Mouse (Mus musculus): ENCODE data around the gene Trim25.
"Not testable (repeated sequence)": the region's sequence is repeated elsewhere in the genome, so short reads cannot be mapped to it uniquely, and the experiment has no call there.

Trim25 gene

GRCm38 (mm10) chr11:89025603-89026002, 26.4 kb downstream of the Trim25 start:
- no peak for DNase-seq

- no peak for DNase-seq
Observed at GRCm38 (mm10) chr11:89026117-89026516, 26.9 kb downstream of the Trim25 start.

DNA sequence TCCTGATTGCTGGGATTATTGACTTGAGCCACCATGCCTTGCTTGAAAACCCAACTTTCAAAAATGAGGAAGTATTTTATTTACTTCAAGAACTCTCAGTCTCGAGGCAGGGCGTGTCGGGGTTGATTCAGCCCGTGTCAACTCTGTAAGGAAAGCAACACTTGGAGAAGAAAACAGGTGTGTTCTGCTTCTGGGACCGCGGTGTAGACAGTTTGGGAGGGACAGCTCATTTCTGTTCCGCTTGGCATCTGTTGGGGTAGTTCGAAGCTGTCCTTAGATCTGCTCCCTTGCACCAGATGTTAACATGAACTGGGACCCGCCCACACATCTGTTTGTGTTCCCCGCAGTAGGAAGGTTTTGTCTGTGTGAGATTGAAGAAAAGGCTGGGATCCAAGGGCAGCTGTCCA, 28.8 kb downstream of the Trim25 start:
- peak; percentile 15 to 35 for DNase-seq

- peak; percentile 20 to 36 for DNase-seq
Observed at GRCm38 (mm10) chr11:89028871-89029405, 29.8 kb downstream of the Trim25 start.

- no peak for DNase-seq
Observed at GRCm38 (mm10) chr11:89030552-89030951, 31.4 kb downstream of the Trim25 start.

DNA sequence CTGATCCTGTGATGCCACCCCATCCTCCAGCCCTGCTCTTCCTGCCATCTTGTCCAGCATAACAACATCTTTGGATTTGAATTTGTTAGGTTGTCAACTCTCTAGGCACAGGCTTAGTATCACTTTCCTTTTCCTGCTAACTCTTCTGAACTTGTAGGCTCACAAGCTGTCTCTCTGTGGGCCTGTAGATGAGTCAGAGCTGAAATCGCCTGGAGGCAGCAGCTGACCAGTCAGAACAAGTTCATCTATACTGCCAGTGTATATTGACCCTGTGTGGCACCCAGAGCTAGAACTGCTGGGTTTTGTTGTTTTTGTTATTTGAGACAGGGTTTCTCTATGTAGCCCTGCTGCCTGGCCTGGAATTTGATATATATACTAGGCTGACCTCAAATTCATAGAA, 32.0 kb downstream of the Trim25 start:
- DNase-seq: no peak

- no peak for DNase-seq
Observed at GRCm38 (mm10) chr11:89034592-89034991, 35.4 kb downstream of the Trim25 start.

DNA sequence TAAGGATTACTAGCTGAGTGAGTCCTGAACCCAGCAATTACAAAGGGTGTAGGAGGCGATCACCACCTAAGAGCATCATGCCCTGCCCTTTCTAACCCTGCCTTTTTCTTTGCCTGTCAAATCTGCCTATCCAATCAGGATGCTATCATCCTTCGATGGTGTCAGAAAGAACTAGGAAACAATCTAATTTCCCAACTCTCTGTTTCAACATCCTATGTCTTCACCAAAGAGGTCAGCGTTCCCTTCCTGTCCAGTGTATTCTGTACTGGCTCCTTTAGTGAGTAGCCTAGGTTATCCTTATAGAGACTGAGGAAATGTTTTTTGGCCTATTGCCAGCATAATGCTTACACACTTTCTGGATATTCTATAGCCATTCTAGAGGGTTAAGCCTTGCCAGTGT, 36.4 kb downstream of the Trim25 start:
- no peak for DNase-seq

- DNase-seq: no peak
Observed at GRCm38 (mm10) chr11:89038496-89038895, 39.3 kb downstream of the Trim25 start.

DNA sequence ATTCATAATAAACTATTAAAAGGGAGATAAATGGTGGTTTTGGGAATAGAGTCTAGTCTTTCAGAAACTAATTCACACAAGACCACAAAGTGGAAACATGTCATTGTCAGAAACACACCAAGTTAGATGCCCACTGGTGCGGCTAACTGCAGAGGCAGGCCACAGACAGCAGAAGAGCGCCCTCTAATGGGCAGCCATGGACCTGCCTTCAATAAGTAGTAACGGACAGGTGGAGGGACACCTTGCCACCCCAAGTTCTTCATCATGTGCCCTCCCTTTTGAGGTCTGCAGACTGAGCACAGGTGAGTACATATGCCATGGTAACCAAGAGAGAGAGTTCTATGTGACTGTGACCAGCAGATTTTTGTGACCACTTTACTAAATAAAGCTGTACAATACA, 40.1 kb downstream of the Trim25 start:
- peak; percentile 50 to 57 for DNase-seq

- DNase-seq: not testable (repeated sequence)
Observed at GRCm38 (mm10) chr11:89041073-89041472, 41.9 kb downstream of the Trim25 start.

GRCm38 (mm10) chr11:89043046-89043445, 43.9 kb downstream of the Trim25 start:
- no peak for DNase-seq

DNA sequence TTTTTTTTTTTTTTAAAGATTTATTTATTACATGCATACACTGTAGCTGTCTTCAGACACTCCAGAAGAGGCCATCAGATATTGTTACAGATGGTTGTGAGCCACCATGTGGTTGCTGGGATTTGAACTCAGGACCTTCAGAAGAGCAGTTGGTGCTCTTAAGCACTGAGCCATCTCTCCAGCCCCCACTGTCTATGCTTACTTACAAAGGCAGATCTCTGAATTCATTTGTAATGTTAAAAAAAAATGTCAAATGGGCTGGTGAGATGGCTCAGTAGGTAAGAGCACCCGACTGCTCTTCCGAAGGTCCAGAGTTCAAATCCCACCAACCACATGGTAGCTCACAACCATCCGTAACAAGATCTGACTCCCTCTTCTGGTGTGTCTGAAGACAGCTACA, 46.3 kb downstream of the Trim25 start:
- DNase-seq: not testable (repeated sequence)

- DNase-seq: no peak
Observed at GRCm38 (mm10) chr11:89046021-89046420, 46.8 kb downstream of the Trim25 start.

DNA sequence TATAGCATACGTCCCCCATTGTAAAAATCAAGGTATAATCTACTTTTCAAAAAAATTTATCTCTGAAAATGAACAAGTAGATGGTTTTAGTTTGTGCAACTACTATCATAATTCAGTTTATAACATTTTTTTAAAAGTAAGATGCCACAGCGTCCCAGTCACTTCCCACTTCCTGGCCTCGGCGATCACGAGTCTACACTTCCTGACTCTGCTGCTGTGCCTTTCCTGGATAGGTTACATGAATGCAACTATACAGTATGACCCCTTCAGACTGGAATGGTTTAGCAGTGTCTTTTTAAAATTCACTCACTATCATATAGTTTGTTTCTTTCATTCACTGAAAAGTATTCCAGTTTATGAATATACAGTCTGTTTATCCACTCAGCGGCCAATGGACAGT, 52.6 kb downstream of the Trim25 start:
- DNase-seq: no peak

- no peak for DNase-seq
Observed at GRCm38 (mm10) chr11:89055931-89056690, 56.9 kb downstream of the Trim25 start.

DNA sequence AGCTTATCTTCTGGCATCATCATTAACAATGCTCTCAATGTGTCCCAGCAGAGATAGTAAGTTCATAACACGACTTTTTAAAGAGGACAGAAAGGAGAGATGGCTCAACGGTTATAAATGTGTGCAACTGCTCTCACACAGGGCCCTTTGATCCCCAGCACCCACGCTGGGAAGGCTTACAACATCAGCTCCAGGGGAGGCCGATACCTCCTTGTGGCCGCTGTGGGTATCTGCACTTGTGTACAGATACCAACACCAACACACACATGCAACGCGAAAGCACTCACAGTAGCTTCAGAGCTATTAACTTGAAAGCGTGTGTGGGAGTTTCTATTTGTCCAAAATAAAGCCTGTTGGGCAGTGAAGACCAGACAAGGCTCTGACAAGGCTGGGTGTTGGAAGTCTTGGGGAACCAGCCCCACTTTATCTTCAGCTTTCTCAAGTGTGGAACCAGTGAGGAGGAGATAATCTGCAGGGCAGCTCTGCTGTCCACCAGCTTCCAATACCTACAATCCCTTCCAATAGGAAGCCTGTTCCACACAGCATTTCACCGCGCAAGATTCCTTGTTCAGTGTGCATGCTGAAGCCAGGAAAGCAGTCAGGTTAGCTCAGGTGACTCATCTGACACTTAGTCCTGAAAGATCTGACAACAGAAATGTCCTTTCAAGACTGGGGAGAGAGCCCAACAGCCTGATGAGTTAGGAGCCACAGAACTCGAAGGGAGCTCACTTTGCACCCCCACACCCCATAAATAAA, 59.5 kb downstream of the Trim25 start:
- DNase-seq: peak; percentile 61 to 80

GRCm38 (mm10) chr11:89059919-89060422, 60.8 kb downstream of the Trim25 start:
- peak; percentile 70 to 84 for DNase-seq

DNA sequence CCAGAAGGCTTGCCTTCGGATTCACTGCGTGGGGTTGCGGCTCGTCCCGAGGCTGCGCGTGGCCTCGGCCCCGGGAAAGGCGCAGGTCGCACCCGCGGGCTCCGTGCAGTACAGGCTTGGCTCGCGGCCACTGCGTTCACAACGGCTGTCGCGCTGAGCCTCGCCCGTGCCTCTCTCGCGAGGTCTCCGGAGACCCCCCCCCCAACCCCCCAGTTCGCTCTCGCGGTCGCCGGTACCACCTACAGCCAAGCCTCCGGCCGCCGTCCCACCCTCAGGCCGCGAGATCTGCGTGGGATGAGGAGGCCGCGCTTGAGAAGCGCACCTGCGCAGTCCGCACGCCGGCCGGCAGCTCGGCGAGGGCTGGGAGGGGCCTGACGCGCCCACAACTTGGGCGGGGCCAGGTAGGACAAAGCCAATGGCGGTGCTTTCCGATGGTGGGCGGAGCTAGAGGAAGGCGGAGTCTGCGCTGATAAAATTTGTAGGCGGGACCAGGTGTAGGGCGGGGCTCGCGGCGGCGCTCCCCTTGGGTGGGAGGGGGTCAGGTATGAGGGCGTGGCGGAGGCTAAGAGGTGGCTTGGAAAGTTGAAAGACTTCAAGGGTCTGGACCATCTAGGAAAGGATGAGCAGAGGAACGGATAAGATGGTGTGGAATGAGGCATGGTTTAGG, 61.4 kb downstream of the Trim25 start:
- peak; percentile 96 to 97 for DNase-seq

DNA sequence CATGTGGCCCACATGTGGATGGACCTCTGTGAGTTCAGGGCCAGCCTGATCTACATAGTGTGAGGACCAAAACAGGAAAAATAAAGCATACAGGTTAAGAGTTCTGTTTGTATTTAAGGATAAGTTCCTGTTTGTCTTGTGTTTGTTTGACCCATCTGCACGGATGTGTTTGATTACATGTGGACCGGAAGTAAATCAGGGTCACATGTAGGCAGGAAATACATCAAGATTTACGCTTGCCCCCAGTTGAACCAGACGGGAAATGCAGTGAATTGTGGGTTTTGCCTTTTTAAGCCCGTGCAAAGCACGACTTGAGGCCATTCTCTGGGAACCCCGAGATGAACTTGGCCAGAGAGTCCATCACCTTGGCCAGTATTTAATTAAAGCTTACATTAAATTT, 62.2 kb downstream of the Trim25 start:
- no peak for DNase-seq

GRCm38 (mm10) chr11:89064312-89064711, 65.1 kb downstream of the Trim25 start:
- no peak for DNase-seq

DNA sequence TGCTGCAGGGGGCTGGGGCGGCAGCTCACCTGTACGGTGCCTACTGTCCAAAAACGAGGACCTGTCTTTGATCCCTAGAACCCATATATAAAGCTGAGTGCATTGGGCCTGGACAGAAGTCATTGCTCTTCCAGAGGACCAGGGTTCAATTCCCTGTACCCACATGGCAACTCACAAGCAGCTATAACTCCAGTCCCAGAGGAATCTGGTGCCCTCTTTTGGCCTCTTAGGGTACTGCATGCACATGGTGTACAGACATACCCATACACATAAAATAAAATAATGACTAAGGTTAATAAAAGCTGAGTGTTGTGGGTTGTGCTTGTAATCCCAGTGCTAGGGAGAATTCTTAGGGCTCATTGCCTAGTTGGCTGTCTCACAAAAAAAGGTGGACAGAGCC, 66.1 kb downstream of the Trim25 start:
- peak; percentile 69 to 70 for DNase-seq

DNA sequence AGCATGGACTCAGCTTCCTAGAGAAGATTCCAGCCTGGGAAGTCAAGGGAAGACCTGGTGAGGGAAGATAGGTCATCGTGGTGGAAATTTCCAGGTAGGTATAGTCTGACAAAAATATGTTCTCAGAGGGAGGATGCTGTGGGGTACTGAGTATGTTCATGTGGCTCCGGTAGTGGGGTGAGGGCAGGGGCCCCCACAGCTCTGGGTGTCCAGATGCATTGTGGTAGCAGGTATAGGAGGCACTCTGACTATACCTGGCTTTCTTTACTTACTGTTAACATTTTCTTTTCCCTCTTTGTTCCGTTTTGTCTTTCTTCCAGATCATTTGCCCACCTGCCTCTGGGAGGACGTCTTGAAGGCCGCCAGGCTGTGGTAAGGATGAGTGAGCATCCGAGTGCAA, 67.0 kb downstream of the Trim25 start:
- peak; percentile 64 to 77 for DNase-seq
